Mouse (Mus musculus) C2C12 (cell line): Measurements from ENCODE around the gene Ifngr2. TPM values are rescaled to one million over a fixed set of nuclear protein-coding genes. Genes with fewer than 3 reads are reported as not detected.

ENCODE experiments used
- H3K27me3 ChIP-seq: one replicate; pipeline ENCODE4 v1.6.1; 2011; ENCODE audit not compliant: control insufficient read depth, insufficient read depth, insufficient read length
- H3K36me3 ChIP-seq: one replicate; pipeline ENCODE4 v1.6.1; 2011; ENCODE audit not compliant: control insufficient read depth, insufficient read depth
- H3K4me3 ChIP-seq: one replicate; pipeline ENCODE4 v1.5.1; 2011; ENCODE audit warnings: mild to moderate bottlenecking, control low read depth; ENCODE audit not compliant: poor library complexity, insufficient read depth, severe bottlenecking
- H3K79me2 ChIP-seq: one replicate; pipeline ENCODE4 v1.6.1; 2011; ENCODE audit not compliant: control insufficient read depth, insufficient read depth
- H3K79me3 ChIP-seq: one replicate; pipeline ENCODE4 v1.6.1; 2011; ENCODE audit warnings: low read depth, control low read depth
- H3ac ChIP-seq: one replicate; pipeline ENCODE3; 2011; ENCODE audit warnings: low read depth; ENCODE audit not compliant: control insufficient read depth, insufficient read length
- CEBPB ChIP-seq: IDR thresholded peaks from one replicate; pipeline ENCODE4 v1.6.1; 2011; ENCODE audit warnings: low read depth, mild to moderate bottlenecking, control low read depth, moderate library complexity
- CTCF ChIP-seq: IDR thresholded peaks from one replicate; pipeline ENCODE4 v1.5.1; 2011; ENCODE audit not compliant: control insufficient read depth, insufficient read depth, insufficient read length
- FOSL1 ChIP-seq: IDR thresholded peaks from one replicate; pipeline ENCODE4 v1.8.0; 2011; ENCODE audit warnings: mild to moderate bottlenecking, low read length; ENCODE audit not compliant: poor library complexity, insufficient read depth, severe bottlenecking
- MAX ChIP-seq: IDR thresholded peaks from one replicate; pipeline ENCODE4 v1.6.1; 2011; ENCODE audit warnings: mild to moderate bottlenecking, control low read depth
- MYOD1 ChIP-seq: IDR thresholded peaks from one replicate; pipeline ENCODE4 v1.6.1; 2011; ENCODE audit warnings: low read depth; ENCODE audit not compliant: control insufficient read depth, insufficient read length
- MYOG ChIP-seq: IDR thresholded peaks from one replicate; pipeline ENCODE4 v1.6.1; 2011; ENCODE audit not compliant: control insufficient read depth, insufficient read length; ENCODE audit errors: extremely low read depth
- USF1 ChIP-seq: IDR thresholded peaks from one replicate; pipeline ENCODE4 v1.6.1; 2011; ENCODE audit warnings: low read depth, mild to moderate bottlenecking, control low read depth, moderate library complexity
- polyA plus RNA-seq: library from polyadenylated mRNA; unstranded; fragments of >200 nt; fragmentation: generic; extraction: Trizol; gene quantifications from one replicate; pipeline ENCODE4 v1.2.1, GENCODE M21; 2012; ENCODE audit warnings: missing spikeins

The Ifngr2 gene
- polyA plus RNA-seq, 1 experiment, result 9.1 TPM

DNA sequence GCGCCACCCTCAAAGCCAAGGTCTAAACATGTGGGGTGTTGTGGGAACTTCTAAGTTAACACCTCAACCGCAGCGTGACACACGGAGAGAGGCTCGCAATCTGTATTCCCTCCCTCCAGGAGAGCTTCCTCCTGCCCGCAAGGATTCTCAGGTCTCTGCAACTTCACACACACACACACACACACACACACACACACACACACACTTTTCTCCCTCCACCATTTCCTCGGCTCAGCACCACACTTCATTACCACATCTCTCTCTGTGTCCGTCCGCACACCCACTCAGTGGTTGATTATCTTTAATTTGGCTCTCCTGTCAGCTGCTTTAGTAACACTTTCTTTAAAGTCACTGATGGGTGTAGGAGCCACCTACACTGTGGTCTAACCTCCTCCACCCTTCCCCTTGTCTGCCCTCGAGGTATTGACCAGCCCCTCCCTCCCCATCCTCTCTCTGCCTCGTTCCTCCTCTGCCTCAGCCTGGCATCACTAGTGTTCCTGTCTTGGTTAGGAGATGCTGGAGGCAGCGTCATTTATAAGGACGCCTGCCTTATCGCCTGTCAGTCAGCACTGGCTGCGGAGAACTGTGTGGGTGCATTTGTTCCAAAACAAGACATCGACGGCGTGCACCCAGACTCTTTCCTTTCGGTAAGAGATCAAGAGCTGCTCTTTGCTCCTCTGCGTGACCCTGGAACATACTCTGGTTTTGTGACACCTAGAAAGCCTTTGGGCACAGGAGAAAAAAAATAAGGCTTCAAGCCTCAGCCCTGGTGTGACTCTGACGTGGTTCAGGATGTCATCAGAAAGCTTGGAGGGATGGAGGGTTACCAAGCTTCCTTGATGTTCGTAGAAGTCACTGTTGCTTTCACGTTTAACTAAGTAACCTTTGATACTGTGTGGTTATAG, 13.5 kb upstream of the Ifngr2 start:
- no peaks in the 10 kb centered on the region for H3K79me2 ChIP-seq

GRCm38 (mm10) chr16:91534477-91534876, 12.4 kb upstream of the Ifngr2 start:
- Histone ChIP-seq H3K27me3 (no peaks in the 10 kb centered on the region), H3ac (no peak overlapping the region), H3K36me3 (no peaks in the 10 kb centered on the region), H3K79me2 (no peaks in the 10 kb centered on the region), H3K4me3 (no peak overlapping the region), H3K79me3 (no peaks in the 10 kb centered on the region)
- TF ChIP-seq MAX (no peak), MYOD1 (no peak), CEBPB (no peak), MYOG (no peak)

More for the DNA sequence above, 13.5 kb upstream of the Ifngr2 start:
- Histone ChIP-seq H3K27me3 (no peaks in the 10 kb centered on the region), H3K36me3 (no peaks in the 10 kb centered on the region), H3ac (no peak overlapping the region), H3K4me3 (no peak overlapping the region), H3K79me3 (no peaks in the 10 kb centered on the region)
- TF ChIP-seq USF1 (no peak), MYOD1 (no peak), FOSL1 (no peak), MAX (no peak), CTCF (no peak), CEBPB (no peak), MYOG (no peak)

DNA sequence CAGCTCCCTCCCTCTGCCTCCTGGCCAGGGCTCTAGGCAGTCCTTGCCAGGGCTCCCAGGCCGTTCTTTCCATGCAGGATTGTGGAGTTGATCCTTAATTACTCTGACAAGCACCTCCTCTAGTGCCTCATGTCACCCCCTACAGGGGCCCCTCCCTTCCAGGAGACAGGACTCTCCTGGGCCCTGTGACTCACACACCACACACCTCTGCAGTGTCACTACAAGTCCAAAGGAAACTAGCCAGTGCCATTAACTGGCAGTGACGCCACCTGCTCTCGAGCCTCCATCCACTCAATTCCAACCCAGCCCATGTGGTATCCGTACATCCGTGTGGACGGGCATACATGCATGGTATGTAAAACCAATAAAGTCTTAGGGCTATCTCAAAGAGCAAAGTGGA, 12.0 kb upstream of the Ifngr2 start:
- TF ChIP-seq MAX, result no peak
- TF ChIP-seq FOSL1, result no peak
- no peak for TF ChIP-seq CEBPB
- no peak for TF ChIP-seq MYOG
- TF ChIP-seq USF1, result no peak
- Histone ChIP-seq H3K79me2 (no peaks in the 10 kb centered on the region), H3K27me3 (no peaks in the 10 kb centered on the region), H3K4me3 (no peak overlapping the region), H3K36me3 (no peaks in the 10 kb centered on the region), H3K79me3 (no peaks in the 10 kb centered on the region), H3ac (no peak overlapping the region)

GRCm38 (mm10) chr16:91536372-91536771, 10.5 kb upstream of the Ifngr2 start:
- Histone ChIP-seq H3K27me3 (no peaks in the 10 kb centered on the region), H3K79me3 (no peaks in the 10 kb centered on the region), H3ac (no peak overlapping the region), H3K36me3 (no peaks in the 10 kb centered on the region), H3K79me2 (no peaks in the 10 kb centered on the region), H3K4me3 (no peak overlapping the region)
- TF ChIP-seq CTCF, result no peak
- no peak for TF ChIP-seq USF1
- no peak for TF ChIP-seq MYOD1
- no peak for TF ChIP-seq MAX
- TF ChIP-seq MYOG, result no peak
- no peak for TF ChIP-seq FOSL1
- no peak for TF ChIP-seq CEBPB

DNA sequence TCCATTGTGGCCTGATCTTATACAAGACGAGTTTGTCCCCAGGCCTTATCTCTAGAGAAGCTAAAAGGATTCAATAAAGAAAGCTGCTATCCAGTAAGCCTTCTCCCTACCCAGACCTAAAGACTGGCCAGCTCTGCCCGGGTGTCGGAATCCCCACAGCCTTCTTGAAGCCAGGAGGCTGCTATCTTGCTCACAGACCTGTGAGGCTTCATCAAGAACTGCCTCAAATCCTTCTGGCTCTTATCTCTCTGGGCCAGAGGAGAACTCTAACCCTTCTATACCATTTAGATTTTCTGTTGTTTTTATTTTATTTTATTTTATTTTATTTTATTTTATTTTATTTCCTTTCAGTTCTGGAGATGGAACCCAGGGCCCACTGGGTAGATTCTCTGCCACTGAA, 9.8 kb upstream of the Ifngr2 start:
- no peak for TF ChIP-seq FOSL1
- no peak for TF ChIP-seq MYOD1
- TF ChIP-seq MYOG, result no peak
- no peak for TF ChIP-seq CEBPB
- no peak for TF ChIP-seq USF1
- no peak for TF ChIP-seq CTCF
- Histone ChIP-seq H3K79me2 (no peaks in the 10 kb centered on the region), H3K79me3 (no peaks in the 10 kb centered on the region), H3ac (no peak overlapping the region), H3K27me3 (no peaks in the 10 kb centered on the region), H3K4me3 (no peak overlapping the region), H3K36me3 (no peaks in the 10 kb centered on the region)

DNA sequence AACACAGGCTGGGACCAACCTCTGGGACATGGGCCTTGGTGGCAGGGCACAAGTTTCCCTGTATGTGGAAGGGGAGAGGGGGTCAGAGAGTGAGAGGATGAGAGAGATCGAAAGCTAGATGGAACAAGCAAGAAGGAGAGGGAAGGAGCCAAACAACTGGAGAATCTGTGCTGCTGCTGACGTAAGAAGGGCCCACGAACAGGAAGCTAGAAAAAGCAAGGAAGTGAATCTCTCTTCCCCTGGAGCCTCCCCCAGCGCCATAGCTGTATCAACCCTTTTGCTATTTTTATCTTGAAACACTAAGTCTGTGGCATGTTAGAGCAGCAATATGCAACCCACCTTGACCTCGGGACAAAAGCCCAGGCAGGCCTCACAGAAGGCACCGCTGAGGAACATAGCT, 8.8 kb upstream of the Ifngr2 start:
- Histone ChIP-seq H3K27me3 (no peaks in the 10 kb centered on the region), H3K79me3 (no peaks in the 10 kb centered on the region), H3K36me3 (no peaks in the 10 kb centered on the region), H3K79me2 (no peaks in the 10 kb centered on the region), H3ac (no peak overlapping the region), H3K4me3 (no peak overlapping the region)
- no peak for TF ChIP-seq USF1
- no peak for TF ChIP-seq CTCF
- TF ChIP-seq MYOG, result no peak
- TF ChIP-seq FOSL1, result no peak
